Mouse (Mus musculus) limb, embryonic 15.5 days (tissue): Measurements from ENCODE around the gene Colgalt1. TPM values are rescaled to one million over a fixed set of nuclear protein-coding genes. Genes with fewer than 3 reads are reported as not detected.

Experiments used
- ATAC-seq: fragments of 200-750 bp; cut with Nextera tagmentation; 2 replicates; pipeline ENCODE4 v1.8.0; 2017; ENCODE audit warnings: low read depth, moderate TSS enrichment; ENCODE audit not compliant: insufficient number of reproducible peaks, low FRiP score, low TSS enrichment
- H3K27ac ChIP-seq: fragments of 300-500 bp; sonication (generic); 2 replicates; pipeline ENCODE4 v1.5.1; 2015; ENCODE audit warnings: moderate library complexity, mild to moderate bottlenecking, inconsistent platforms
- H3K27me3 ChIP-seq: fragments of 300-500 bp; sonication (generic); 2 replicates; pipeline ENCODE4 v1.6.1; 2015; ENCODE audit warnings: inconsistent platforms
- H3K36me3 ChIP-seq: fragments of 300-500 bp; sonication (generic); 2 replicates; pipeline ENCODE4 v1.6.1; 2015; ENCODE audit warnings: inconsistent platforms
- H3K4me1 ChIP-seq: fragments of 300-500 bp; sonication (generic); 2 replicates; pipeline ENCODE4 v1.6.1; 2015; ENCODE audit warnings: inconsistent platforms
- H3K4me2 ChIP-seq: fragments of 300-500 bp; sonication (generic); 2 replicates; pipeline ENCODE4 v1.6.1; 2015; ENCODE audit warnings: mild to moderate bottlenecking, inconsistent platforms
- H3K4me3 ChIP-seq: fragments of 300-500 bp; sonication (generic); 2 replicates; pipeline ENCODE4 v1.5.1; 2015; ENCODE audit warnings: mild to moderate bottlenecking, inconsistent platforms
- H3K9ac ChIP-seq: fragments of 300-500 bp; sonication (generic); 2 replicates; pipeline ENCODE4 v1.6.1; 2015; ENCODE audit warnings: inconsistent platforms
- H3K9me3 ChIP-seq: fragments of 300-500 bp; sonication (generic); 2 replicates; pipeline ENCODE4 v1.6.1; 2016; ENCODE audit warnings: inconsistent platforms
- WGBS: fragments of 180-500 bp; shearing (Covaris S2); methylation state at CpG from one replicate; pipeline ENCODE4 v1.1.7; 2015; 5-methylcytosine and 5-hydroxymethylcytosine counted together
- polyA plus RNA-seq: library from polyadenylated mRNA; unstranded; fragments of >200 nt; fragmentation: Nextera tagmentation; extraction: Ambion mirVana; gene quantifications from 2 replicates; pipeline ENCODE4 v1.2.1, GENCODE M21; 2015

The Colgalt1 gene
- polyA plus RNA-seq, 1 experiment from 2014 or later = 105 TPM

DNA sequence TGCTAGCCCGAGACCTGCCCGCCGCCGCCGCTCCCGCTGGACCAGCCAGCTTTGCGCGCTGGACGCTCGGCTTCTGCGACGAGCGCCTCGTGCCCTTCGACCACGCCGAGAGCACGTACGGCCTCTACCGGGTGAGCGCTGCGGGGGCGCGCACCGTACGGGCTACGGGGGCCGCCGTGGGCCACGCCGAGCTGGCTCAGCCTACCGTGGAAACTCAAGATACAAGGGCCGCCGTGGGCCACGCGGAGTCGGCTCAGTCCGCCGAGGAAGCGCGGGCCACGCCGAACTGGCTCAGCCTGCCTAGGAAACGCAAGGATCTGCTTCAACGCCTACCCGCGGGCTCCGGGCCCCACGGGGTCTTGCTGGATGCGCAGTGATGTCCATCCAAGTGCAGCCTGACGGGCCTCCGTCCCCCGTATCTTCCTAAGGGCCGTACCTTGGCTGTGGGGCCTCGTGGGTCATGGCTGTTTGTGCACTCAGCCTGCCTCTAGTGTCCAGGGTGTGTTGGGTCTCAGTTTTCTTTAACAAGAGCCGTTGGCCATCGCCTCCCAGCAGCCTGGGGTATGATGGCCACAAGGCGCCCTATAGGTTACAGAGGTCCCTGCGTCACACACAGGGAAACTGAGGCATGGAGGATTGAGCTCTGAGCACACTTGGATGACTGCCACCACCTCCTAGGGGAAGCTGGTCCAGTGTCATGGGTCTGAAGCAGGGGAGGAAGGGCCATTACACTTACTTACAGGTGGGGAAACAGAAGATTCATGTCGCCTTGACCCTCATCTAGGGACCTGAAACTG is 18.2 kb upstream of the Colgalt1 start:
- no peaks in the 10 kb centered on the region for H3K9me3 ChIP-seq
- peak overlapping the region; percentile 95 for H3K9ac ChIP-seq
- peak; percentile 62 for ATAC-seq
- no peaks in the 10 kb centered on the region for H3K27me3 ChIP-seq
- WGBS = 3% methylated on average over 60 of the region's 60 CpGs
- H3K4me2 ChIP-seq = peak overlapping the region; percentile 92
- peaks cover 44% of the 10 kb centered on the region for H3K4me1 ChIP-seq
- peaks cover 14% of the 10 kb centered on the region for H3K36me3 ChIP-seq
- H3K27ac ChIP-seq = peak overlapping the region; percentile 98
- peak overlapping the region; percentile 94 for H3K4me3 ChIP-seq

DNA sequence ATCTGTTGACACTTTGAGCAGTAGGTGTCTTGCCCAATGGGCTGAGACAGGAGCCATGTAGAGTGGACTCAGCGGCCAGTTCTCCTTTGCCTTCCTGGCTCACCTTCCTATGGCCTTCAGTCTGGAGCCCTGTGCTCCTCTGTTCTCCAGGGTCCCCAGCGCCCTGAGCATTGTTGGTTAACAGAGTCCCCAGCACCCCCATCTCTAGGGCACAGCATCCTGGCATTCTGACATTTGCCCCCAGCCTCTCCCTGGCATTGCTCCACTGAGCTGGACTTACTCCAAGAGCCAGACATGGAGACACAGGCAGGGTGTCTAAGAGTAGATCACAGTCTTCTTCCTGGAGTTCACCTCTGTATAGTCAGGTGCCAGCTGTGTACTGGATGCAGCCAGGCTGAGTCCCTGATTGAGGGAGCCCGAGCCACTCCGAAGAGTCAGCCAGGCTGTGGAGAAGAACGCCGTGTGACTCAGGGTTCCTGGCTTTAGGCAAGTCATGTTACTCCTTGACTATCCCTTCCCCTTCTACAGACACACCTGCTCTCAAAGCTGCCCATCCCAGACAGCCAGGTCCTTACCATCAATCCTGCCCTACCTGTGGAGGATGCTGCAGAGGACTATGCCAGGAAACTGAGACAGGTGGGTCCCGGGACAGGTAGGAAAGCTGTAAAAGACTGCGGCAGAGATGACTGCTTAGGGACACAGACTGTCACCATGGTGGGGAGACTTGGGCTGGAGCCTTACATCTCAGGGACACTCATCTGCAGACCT is 17.1 kb upstream of the Colgalt1 start:
- WGBS = 92% methylated on average over 8 of the region's 8 CpGs
- Histone ChIP-seq H3K27ac (no peak overlapping the region), H3K36me3 (peaks cover 14% of the 10 kb centered on the region), H3K4me1 (peaks cover 44% of the 10 kb centered on the region), H3K9me3 (no peaks in the 10 kb centered on the region), H3K9ac (no peak overlapping the region), H3K4me3 (0 out of 2 replicates have a peak overlapping the region, but pooled peaks have one; percentile 1), H3K27me3 (no peaks in the 10 kb centered on the region), H3K4me2 (no peak overlapping the region; the same call in 1 of the 2 replicates)
- ATAC-seq = no peak

DNA sequence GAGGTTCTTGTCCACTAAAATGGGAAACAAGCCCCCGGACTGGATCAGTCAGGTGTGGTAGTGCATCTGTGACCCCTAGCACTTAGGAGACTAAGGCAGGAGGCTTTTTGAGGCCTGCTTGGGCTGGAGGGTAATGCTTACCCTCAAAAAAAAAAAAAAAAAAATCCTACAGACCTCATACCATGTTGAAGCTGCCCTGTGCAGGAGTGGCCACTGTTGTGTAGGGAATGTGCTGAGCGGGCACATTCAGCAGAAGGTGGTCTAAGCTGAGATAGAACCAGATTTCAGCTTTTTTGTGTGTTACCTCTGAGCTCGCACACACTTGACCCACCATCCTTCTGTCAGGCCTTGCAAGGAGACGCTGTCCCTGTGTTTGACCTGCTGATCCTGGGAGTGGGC is 16.5 kb upstream of the Colgalt1 start:
- 94% methylated on average over 4 of the region's 4 CpGs for WGBS
- Histone ChIP-seq H3K9ac (no peak overlapping the region), H3K27ac (no peak overlapping the region), H3K4me3 (no peak overlapping the region), H3K4me2 (no peak overlapping the region), H3K4me1 (peaks cover 44% of the 10 kb centered on the region), H3K27me3 (no peaks in the 10 kb centered on the region), H3K9me3 (no peaks in the 10 kb centered on the region), H3K36me3 (peaks cover 14% of the 10 kb centered on the region)
- no peak for ATAC-seq

DNA sequence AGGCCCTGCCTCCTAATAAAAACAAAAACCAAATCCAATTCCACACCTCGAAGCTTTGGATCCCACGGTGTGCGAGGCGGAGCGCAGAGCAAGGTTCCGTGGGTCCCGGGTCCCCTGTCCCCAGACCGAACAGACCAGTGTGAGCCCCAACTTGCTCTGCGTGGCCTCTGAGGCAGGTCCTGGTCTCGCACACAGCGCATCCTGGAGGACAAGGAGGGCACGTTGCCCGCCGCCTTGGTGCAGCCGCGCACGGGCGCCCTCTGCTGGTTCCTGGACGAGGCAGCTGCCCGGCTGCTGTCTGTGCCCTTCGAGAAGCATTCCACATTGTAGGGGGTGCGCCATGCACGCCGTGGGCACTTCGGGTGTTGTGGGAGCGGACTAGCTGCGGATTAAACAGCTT is 14.9 kb upstream of the Colgalt1 start:
- Histone ChIP-seq H3K4me1 (peaks cover 38% of the 10 kb centered on the region), H3K27ac (no peak overlapping the region), H3K9ac (0 out of 2 replicates have a peak overlapping the region, but pooled peaks have one; percentile 20), H3K27me3 (peaks cover 5% of the 10 kb centered on the region; the same call in 1 of the 2 replicates), H3K4me3 (no peak overlapping the region), H3K36me3 (peaks cover 19% of the 10 kb centered on the region), H3K9me3 (no peaks in the 10 kb centered on the region; the same call in 1 of the 2 replicates), H3K4me2 (peak overlapping the region; percentile 25; the same call in 1 of the 2 replicates)
- no peak for ATAC-seq
- WGBS = 8% methylated on average over 27 of the region's 27 CpGs

DNA sequence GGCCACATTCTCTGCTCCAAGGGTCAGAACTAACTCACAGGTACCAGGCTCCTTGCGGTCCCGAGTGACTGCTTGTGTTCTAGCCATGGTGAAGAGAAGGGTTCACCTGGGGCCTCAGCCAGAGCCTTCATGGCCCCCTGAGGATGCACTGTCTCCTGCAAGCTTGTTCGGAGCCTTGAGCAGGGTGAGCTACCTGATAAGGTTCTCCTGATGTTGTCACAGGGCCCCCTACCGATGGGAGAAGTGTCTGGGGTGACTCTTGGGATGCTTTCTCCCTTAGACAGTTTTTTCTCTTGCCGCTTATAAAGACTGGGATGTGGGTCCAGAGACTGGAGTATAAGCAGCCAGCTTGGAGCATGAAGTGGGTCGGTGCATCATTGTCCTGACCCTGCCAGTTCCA is 14.4 kb upstream of the Colgalt1 start:
- ATAC-seq = no peak
- H3K27me3 ChIP-seq = peaks cover 7% of the 10 kb centered on the region
- peaks cover 32% of the 10 kb centered on the region for H3K4me1 ChIP-seq
- H3K9me3 ChIP-seq = no peaks in the 10 kb centered on the region; the same call in 1 of the 2 replicates
- no peak overlapping the region for H3K4me3 ChIP-seq
- no peak overlapping the region for H3K9ac ChIP-seq
- no peak overlapping the region; the same call in 1 of the 2 replicates for H3K27ac ChIP-seq
- peaks cover 19% of the 10 kb centered on the region for H3K36me3 ChIP-seq
- H3K4me2 ChIP-seq = no peak overlapping the region
- 58% methylated on average over 6 of the region's 6 CpGs for WGBS

DNA sequence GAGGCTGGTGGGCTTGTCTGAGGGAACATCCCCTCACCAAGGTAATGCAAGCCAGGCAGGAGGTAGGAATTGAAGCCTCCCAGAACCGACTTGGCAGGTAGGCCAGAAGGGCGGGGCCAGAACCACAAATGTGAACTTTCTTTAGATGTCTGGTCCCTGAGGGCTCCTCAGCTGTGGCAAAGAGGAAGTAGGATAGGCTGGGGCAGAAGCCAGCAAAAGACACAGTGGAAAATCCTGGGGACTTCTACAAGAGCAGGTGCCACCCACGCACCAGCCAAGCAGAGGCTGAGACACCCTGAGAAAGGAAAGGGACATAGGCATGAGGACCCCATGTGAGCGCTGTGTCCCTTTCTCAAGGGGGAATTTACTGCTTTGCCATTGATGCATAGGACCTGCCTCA is 14.0 kb upstream of the Colgalt1 start:
- H3K27me3 ChIP-seq = peaks cover 11% of the 10 kb centered on the region
- H3K4me2 ChIP-seq = no peak overlapping the region
- H3K9me3 ChIP-seq = no peaks in the 10 kb centered on the region; the same call in 1 of the 2 replicates
- H3K4me3 ChIP-seq = no peak overlapping the region
- H3K4me1 ChIP-seq = peaks cover 31% of the 10 kb centered on the region
- 59% methylated on average over 4 of the region's 4 CpGs for WGBS
- ATAC-seq = no peak
- no peak overlapping the region for H3K9ac ChIP-seq
- no peak overlapping the region; the same call in 1 of the 2 replicates for H3K27ac ChIP-seq
- peaks cover 19% of the 10 kb centered on the region for H3K36me3 ChIP-seq

DNA sequence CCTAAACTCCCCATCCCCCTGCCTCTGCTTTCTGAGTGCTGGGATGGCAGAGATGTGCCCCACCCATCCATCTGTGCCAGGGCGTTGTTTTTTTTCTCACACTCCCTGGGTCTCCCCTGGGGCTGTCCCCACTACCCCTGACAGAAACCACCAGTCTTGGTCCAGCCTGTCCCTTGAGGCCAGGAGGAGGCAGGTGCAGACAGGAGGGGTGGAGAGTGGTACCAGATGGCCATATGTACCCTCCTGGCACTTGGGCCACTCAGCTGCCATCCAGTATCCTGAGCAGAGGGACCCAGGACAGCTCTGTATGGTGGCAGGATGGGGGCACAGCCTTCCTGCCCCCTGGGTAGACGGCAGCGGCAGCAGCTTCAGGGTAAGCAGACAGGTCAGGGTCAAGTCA is 13.3 kb upstream of the Colgalt1 start, which contains the start of gene Fam129c:
Gene Fam129c, plus strand, starts transcription at position 198 of the 400 bp plus-strand sequence.
- no peak within 1 kb of the TSS for H3K9ac ChIP-seq
- H3K36me3 ChIP-seq = peaks cover 19% of the 10 kb centered on the region
- no peak within 1 kb of the TSS for H3K4me3 ChIP-seq
- H3K27me3 ChIP-seq = peaks cover 18% of the 10 kb centered on the region
- ATAC-seq = no peak
- H3K27ac ChIP-seq = no peak within 1 kb of the TSS; the same call in 1 of the 2 replicates
- 84% methylated on average over 3 of the region's 3 CpGs for WGBS
- H3K4me2 ChIP-seq = no peak within 1 kb of the TSS
- H3K4me1 ChIP-seq = peaks cover 37% of the 10 kb centered on the region
- no peaks in the 10 kb centered on the region; the same call in 1 of the 2 replicates for H3K9me3 ChIP-seq

DNA sequence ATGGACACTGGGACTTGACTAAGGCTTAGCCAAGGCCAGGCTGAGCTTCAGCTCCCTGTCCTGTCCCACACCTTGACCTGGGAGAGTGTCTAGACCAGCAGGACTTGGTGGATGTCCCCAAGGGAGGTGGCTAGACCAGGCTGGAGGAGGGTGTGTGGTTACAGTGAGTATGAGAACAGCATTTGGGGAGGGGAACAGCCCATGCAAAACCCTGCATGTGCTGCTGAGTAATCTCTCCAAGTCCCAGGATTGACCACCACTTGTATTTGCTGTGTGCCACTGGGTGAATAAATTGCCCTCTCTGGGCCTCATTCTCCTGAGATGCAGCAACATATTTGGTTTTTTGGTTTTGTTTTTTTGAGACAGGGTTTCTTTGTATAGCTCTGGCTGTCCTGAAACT is 12.4 kb upstream of the Colgalt1 start:
- Histone ChIP-seq H3K4me2 (no peak overlapping the region), H3K4me3 (no peak overlapping the region)

DNA sequence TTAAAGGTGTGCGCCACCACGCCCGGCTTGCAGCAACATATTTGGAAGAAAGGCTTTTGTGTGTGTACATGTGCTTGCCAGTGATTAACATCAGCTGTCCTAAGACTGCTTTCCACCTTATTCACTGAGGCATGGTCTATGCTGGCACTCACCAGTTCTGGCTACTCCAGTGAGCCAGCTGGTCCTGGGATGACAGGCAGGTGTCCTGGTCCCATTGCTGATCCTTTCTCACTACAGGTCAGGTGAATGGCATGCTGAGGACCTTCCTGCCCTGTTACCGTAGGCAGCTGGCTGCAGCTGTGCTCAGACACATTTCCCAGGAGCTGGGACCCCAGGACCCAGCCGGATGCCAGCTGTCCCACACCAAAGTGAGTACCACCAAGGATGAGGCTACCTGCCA is 12.0 kb upstream of the Colgalt1 start:
- Histone ChIP-seq H3K4me3 (no peak overlapping the region), H3K9me3 (no peaks in the 10 kb centered on the region; the same call in 1 of the 2 replicates)
- 84% methylated on average over 5 of the region's 5 CpGs for WGBS

More for the DNA sequence above, 12.4 kb upstream of the Colgalt1 start:
- H3K36me3 ChIP-seq = peaks cover 19% of the 10 kb centered on the region
- H3K9me3 ChIP-seq = no peaks in the 10 kb centered on the region; the same call in 1 of the 2 replicates
- peaks cover 27% of the 10 kb centered on the region for H3K27me3 ChIP-seq
- no peak overlapping the region for H3K27ac ChIP-seq
- H3K9ac ChIP-seq = no peak overlapping the region
- no peak for ATAC-seq
- H3K4me1 ChIP-seq = peaks cover 37% of the 10 kb centered on the region

DNA sequence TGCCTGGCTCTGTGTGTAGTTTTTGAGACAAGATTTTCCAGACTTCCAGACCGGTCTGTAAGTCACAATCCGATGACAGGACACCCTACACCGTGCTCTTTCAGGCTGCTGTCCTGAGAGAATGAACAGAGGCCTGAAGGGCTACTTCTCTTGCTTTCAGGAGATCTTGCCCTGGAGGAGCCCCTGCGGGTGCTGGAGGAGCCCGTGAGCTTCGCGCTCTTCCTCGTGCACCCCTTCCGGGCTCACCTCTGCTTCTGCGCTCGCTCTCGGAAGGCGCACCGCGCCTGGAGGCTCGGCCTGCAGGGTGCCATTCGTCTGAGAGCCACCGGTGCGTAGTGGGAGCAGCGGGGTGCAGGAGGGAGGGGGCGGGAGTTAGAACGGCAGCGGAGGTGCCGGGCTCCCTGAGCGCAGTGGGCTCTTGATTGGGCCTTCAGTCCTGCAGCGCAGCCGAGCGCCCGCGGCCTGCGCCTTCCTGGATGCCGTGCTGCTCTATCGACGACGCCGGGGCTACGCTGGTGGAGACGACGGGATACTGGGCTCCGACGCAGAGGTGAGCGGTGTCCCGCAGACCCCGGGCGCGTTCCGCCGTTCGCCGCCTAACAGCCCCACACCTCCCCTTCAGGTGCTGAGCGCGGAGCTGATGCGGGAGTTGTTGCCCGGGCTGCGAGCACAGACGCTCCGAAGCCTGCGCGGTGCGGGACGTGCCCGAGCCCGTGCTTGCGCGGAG is 8.7 kb upstream of the Colgalt1 start:
- Histone ChIP-seq H3K9me3 (no peaks in the 10 kb centered on the region; the same call in 1 of the 2 replicates), H3K4me3 (peak overlapping the region; percentile 41), H3K4me1 (peaks cover 29% of the 10 kb centered on the region), H3K36me3 (peaks cover 5% of the 10 kb centered on the region; the same call in 1 of the 2 replicates), H3K4me2 (peak overlapping the region; percentile 81), H3K27me3 (peaks cover 33% of the 10 kb centered on the region), H3K27ac (peak overlapping the region; percentile 40; the same call in 1 of the 2 replicates), H3K9ac (peak overlapping the region; percentile 8; the same call in 1 of the 2 replicates)
- ATAC-seq = peak; percentile 45; the same call in 1 of the 2 replicates
- WGBS = 2% methylated on average over 65 of the region's 65 CpGs

More for the DNA sequence above, 12.0 kb upstream of the Colgalt1 start:
- Histone ChIP-seq H3K27ac (no peak overlapping the region), H3K27me3 (peaks cover 32% of the 10 kb centered on the region), H3K4me2 (no peak overlapping the region), H3K36me3 (peaks cover 18% of the 10 kb centered on the region), H3K9ac (no peak overlapping the region), H3K4me1 (peaks cover 37% of the 10 kb centered on the region)
- ATAC-seq = no peak
